Mouse (Mus musculus) liver, postnatal 0 days (tissue): Measurements from ENCODE around the gene Zfp651. TPM values are rescaled to one million over a fixed set of nuclear protein-coding genes. Genes with fewer than 3 reads are reported as not detected.

Experiments
- ATAC-seq: fragments of 200-750 bp; cut with Nextera tagmentation; 2 replicates; pipeline ENCODE4 v1.8.0; 2017; ENCODE audit warnings: mild to moderate bottlenecking, moderate library complexity
- DNase-seq: peaks from one replicate; pipeline ENCODE4 v3.0.0-alpha.2; 2016
- H3K27ac ChIP-seq: fragments of 300-500 bp; sonication (generic); 2 replicates; pipeline ENCODE4 v1.5.1; 2014; ENCODE audit warnings: antibody characterized with exemption, moderate library complexity, mild to moderate bottlenecking, low read depth
- H3K27me3 ChIP-seq: fragments of 300-500 bp; sonication (generic); 2 replicates; pipeline ENCODE4 v1.6.1; 2014; ENCODE audit warnings: low read length, control low read depth, mixed read lengths; ENCODE audit not compliant: insufficient read depth
- H3K36me3 ChIP-seq: fragments of 300-500 bp; sonication (generic); replicated peaks from 2 replicates; pipeline ENCODE4 v1.6.1; 2014; ENCODE audit warnings: mild to moderate bottlenecking, control low read depth, low read length, moderate library complexity, mixed read lengths; ENCODE audit not compliant: insufficient read depth
- H3K4me1 ChIP-seq: fragments of 300-500 bp; sonication (generic); 2 replicates; pipeline ENCODE4 v1.6.1; 2014; ENCODE audit warnings: antibody characterized with exemption, mild to moderate bottlenecking, control low read depth; ENCODE audit not compliant: insufficient read depth
- H3K4me2 ChIP-seq: fragments of 300-500 bp; sonication (generic); 2 replicates; pipeline ENCODE4 v1.6.1; 2014; ENCODE audit warnings: low read depth, mild to moderate bottlenecking, low read length, moderate library complexity, mixed read lengths
- H3K4me3 ChIP-seq: fragments of 300-500 bp; sonication (generic); 2 replicates; pipeline ENCODE4 v1.5.1; 2014; ENCODE audit warnings: low read depth, low read length
- H3K9ac ChIP-seq: fragments of 300-500 bp; sonication (generic); replicated peaks from 2 replicates; pipeline ENCODE4 v1.6.1; 2014; ENCODE audit warnings: mild to moderate bottlenecking, moderate library complexity
- H3K9me3 ChIP-seq: fragments of 300-500 bp; sonication (generic); 2 replicates; pipeline ENCODE4 v1.6.1; 2016; ENCODE audit warnings: mild to moderate bottlenecking, control low read depth, low read length, mixed read lengths
- CTCF ChIP-seq: sonication (generic); IDR thresholded peaks from 2 replicates; pipeline ENCODE4 v1.5.1; 2016; ENCODE audit warnings: antibody characterized with exemption, low read depth
- EP300 ChIP-seq: IDR thresholded peaks from 2 replicates; pipeline ENCODE4 v1.6.1; 2016; ENCODE audit warnings: antibody characterized with exemption, low read depth, mild to moderate bottlenecking
- WGBS: fragments of 180-500 bp; shearing (Covaris S2); extraction: QIAGEN DNeasy Blood & Tissue Kit; methylation state at CpG from one replicate; pipeline ENCODE4 v1.1.7; 2014; ENCODE audit not compliant: insufficient replicate concordance; 5-methylcytosine and 5-hydroxymethylcytosine counted together
- polyA plus RNA-seq: library from polyadenylated mRNA; unstranded; fragments of >200 nt; fragmentation: Nextera tagmentation; extraction: Ambion mirVana; gene quantifications from 2 replicates; pipeline ENCODE4 v1.2.1, GENCODE M21; 2015

Zfp651 gene
- polyA plus RNA-seq, 1 experiment from 2014 or later: 0.68 TPM

- H3K4me3 ChIP-seq: peak within 1 kb of the TSS; percentile 89
- ATAC-seq: peak; percentile 97
- H3K27ac ChIP-seq: peak within 1 kb of the TSS; percentile 98
- peak within 1 kb of the TSS; percentile 78 for H3K4me2 ChIP-seq
- peaks cover 15% of the 10 kb centered on the region for H3K4me1 ChIP-seq
- H3K27me3 ChIP-seq: no peaks in the 10 kb centered on the region
- TF ChIP-seq CTCF (peak; percentile 11), EP300 (peak; percentile 54; the same call in 1 of the 2 replicates)
- WGBS: under 1% methylated on average over 55 of the region's 61 CpGs
- H3K9me3 ChIP-seq: no peaks in the 10 kb centered on the region
- DNase-seq: peak; percentile 98
- 0 out of 2 replicates have a peak, but pooled peaks cover 2% of the 10 kb centered on the region for H3K36me3 ChIP-seq
- H3K9ac ChIP-seq: peak within 1 kb of the TSS; percentile 92
These were observed 40.3 kb upstream of the Zfp651 start, which contains the start of gene Nktr for GRCm38 (mm10) chr9:121718792-121719318. Gene Nktr (plus strand): TSS chr9:121719169.

GRCm38 (mm10) chr9:121719347-121720331 is 39.5 kb upstream of the Zfp651 start:
- Histone ChIP-seq H3K27ac (peak overlapping the region; percentile 98), H3K4me1 (peaks cover 15% of the 10 kb centered on the region), H3K9ac (peak overlapping the region; percentile 92), H3K27me3 (no peaks in the 10 kb centered on the region), H3K9me3 (no peaks in the 10 kb centered on the region), H3K4me2 (peak overlapping the region; percentile 78), H3K36me3 (0 out of 2 replicates have a peak, but pooled peaks cover 2% of the 10 kb centered on the region), H3K4me3 (peak overlapping the region; percentile 89)
- peak; percentile 54 for DNase-seq
- TF ChIP-seq CTCF (no peak), EP300 (no peak)
- under 1% methylated on average over 62 of the region's 87 CpGs for WGBS
- ATAC-seq: peak; percentile 71

GRCm38 (mm10) chr9:121740490-121740889 is 18.6 kb upstream of the Zfp651 start:
- Histone ChIP-seq H3K27me3 (no peaks in the 10 kb centered on the region), H3K9me3 (no peaks in the 10 kb centered on the region), H3K4me1 (no peaks in the 10 kb centered on the region), H3K27ac (no peak overlapping the region), H3K9ac (no peak overlapping the region), H3K4me3 (no peak overlapping the region), H3K4me2 (no peak overlapping the region), H3K36me3 (peaks cover 72% of the 10 kb centered on the region)
- no peak for DNase-seq
- WGBS: 86% methylated on average over 6 of the region's 6 CpGs
- no peak for ATAC-seq
- no peak for TF ChIP-seq EP300
- TF ChIP-seq CTCF: no peak

DNA sequence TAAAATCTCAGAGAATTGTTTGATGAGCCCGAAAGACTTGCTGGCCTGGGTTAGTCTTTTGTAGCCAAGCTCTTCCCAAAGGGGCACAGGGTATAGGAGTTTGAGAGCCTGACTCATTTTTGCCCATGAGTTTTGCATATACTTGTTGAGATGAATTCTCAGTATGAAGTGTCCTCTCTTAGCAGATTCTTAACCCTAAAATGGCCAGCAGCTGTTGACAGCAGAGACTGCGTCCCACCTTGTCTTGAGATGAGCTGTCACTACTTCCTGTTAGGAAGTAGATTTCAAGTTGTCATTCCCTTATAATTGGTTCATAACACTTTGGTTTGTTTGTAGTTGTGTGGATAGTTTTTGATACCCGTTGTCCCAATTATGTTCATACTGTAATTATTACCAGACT is 18.0 kb upstream of the Zfp651 start:
- DNase-seq (no peak), ATAC-seq (no peak)
- Histone ChIP-seq H3K9me3 (no peaks in the 10 kb centered on the region), H3K36me3 (peaks cover 75% of the 10 kb centered on the region), H3K9ac (no peak overlapping the region), H3K4me1 (no peaks in the 10 kb centered on the region), H3K4me3 (no peak overlapping the region), H3K27ac (no peak overlapping the region), H3K27me3 (no peaks in the 10 kb centered on the region), H3K4me2 (no peak overlapping the region)
- no peak for TF ChIP-seq EP300
- no peak for TF ChIP-seq CTCF
- 82% methylated on average over 3 of the region's 3 CpGs for WGBS

DNA sequence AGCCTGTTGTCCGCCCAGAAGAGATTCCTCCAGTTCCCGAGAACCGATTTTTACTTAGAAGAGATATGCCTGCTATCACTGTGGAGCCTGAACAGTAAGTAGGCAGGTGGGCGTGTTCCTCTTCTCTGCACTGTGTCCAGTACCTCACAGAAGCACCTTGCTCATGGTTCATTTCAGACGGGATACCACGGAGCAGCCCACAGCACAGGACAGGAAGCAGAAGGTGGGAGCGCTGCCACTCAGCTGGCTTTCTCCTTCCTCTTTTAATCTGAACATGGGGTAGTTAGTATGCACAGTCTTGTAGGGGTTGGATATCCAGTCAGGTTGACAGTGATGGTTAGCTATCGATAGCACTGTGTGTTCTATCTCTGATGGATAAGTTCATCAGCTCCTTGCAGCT is 15.1 kb upstream of the Zfp651 start:
- H3K9me3 ChIP-seq: no peaks in the 10 kb centered on the region
- no peak for TF ChIP-seq EP300
- no peak for TF ChIP-seq CTCF
- WGBS: 69% methylated on average over 8 of the region's 8 CpGs
- no peak overlapping the region for H3K27ac ChIP-seq
- no peak overlapping the region for H3K9ac ChIP-seq
- ATAC-seq: no peak
- H3K36me3 ChIP-seq: peaks cover 88% of the 10 kb centered on the region
- no peak overlapping the region for H3K4me2 ChIP-seq
- no peak for DNase-seq
- no peak overlapping the region for H3K4me3 ChIP-seq
- H3K4me1 ChIP-seq: no peaks in the 10 kb centered on the region
- H3K27me3 ChIP-seq: no peaks in the 10 kb centered on the region

GRCm38 (mm10) chr9:121752774-121753173 is 6.4 kb upstream of the Zfp651 start:
- Histone ChIP-seq H3K9ac (no peak overlapping the region), H3K4me1 (no peaks in the 10 kb centered on the region), H3K4me2 (no peak overlapping the region), H3K27ac (no peak overlapping the region), H3K36me3 (peaks cover 84% of the 10 kb centered on the region), H3K27me3 (no peaks in the 10 kb centered on the region), H3K9me3 (no peaks in the 10 kb centered on the region), H3K4me3 (no peak overlapping the region)
- TF ChIP-seq CTCF (no peak), EP300 (no peak)
- ATAC-seq (no peak), DNase-seq (no peak)
- WGBS: 96% methylated on average over 9 of the region's 9 CpGs
